Mouse (Mus musculus) small intestine, adult 2 months (tissue): ENCODE results near the gene Gm37240. TPM values are rescaled to one million over a fixed set of nuclear protein-coding genes. Genes with fewer than 3 reads are reported as not detected.

ENCODE experiments used
- H3K27ac ChIP-seq: fragments of 200-500 bp; 2 replicates; pipeline ENCODE4 v1.5.1; 2012; ENCODE audit warnings: low read depth, low read length, control low read depth, inconsistent platforms; ENCODE audit not compliant: insufficient read depth
- H3K27me3 ChIP-seq: fragments of 200-500 bp; 2 replicates; pipeline ENCODE4 v1.6.1; 2012; ENCODE audit warnings: mild to moderate bottlenecking, moderate library complexity, low read length, inconsistent platforms; ENCODE audit not compliant: control insufficient read depth, insufficient read depth
- H3K36me3 ChIP-seq: fragments of 200-500 bp; 2 replicates; pipeline ENCODE4 v1.6.1; 2012; ENCODE audit warnings: mild to moderate bottlenecking, low read length, control low read depth, inconsistent platforms; ENCODE audit not compliant: control insufficient read depth, insufficient read depth
- H3K4me1 ChIP-seq: fragments of 200-500 bp; 2 replicates; pipeline ENCODE4 v1.6.1; 2012; ENCODE audit warnings: low read length, inconsistent platforms, mixed read lengths; ENCODE audit not compliant: control insufficient read depth, insufficient read depth, insufficient read length
- H3K4me3 ChIP-seq: fragments of 200-500 bp; 2 replicates; pipeline ENCODE4 v1.5.1; 2012; ENCODE audit warnings: low read depth, mild to moderate bottlenecking, control low read depth, inconsistent platforms, low read length, moderate library complexity
- CTCF ChIP-seq: fragments of 200-500 bp; IDR thresholded peaks from 2 replicates; pipeline ENCODE4 v1.5.1; 2012; ENCODE audit warnings: low read depth, mild to moderate bottlenecking, control low read depth, inconsistent platforms, low read length, moderate library complexity, mixed read lengths; ENCODE audit not compliant: insufficient replicate concordance, insufficient read length; ENCODE audit errors: extremely low read depth
- POLR2A ChIP-seq: fragments of 200-500 bp; IDR thresholded peaks from 2 replicates; pipeline ENCODE4 v1.6.1; 2012; ENCODE audit warnings: low read depth, mild to moderate bottlenecking, control low read depth, inconsistent platforms, low read length, moderate library complexity
- WGBS: fragments of 180-500 bp; shearing (Covaris S2); methylation state at CpG from one replicate; pipeline ENCODE4 v1.1.7; 2018; 5-methylcytosine and 5-hydroxymethylcytosine counted together
- polyA plus RNA-seq: library from polyadenylated mRNA; depleted of rRNA; stranded (reverse); fragments of >200 nt; gene quantifications from 2 replicates; pipeline ENCODE4 v1.2.3, GENCODE M21; 2012

Gene Gm37240
- polyA plus RNA-seq, 1 experiment = 58.2 TPM

GRCm38 (mm10) chr3:85271491-85271890 lies 615.8 kb downstream of the Gm37240 start:
- H3K27ac ChIP-seq = no peak overlapping the region
- peaks cover 3% of the 10 kb centered on the region; the same call in 1 of the 2 replicates for H3K4me1 ChIP-seq
- 77% methylated on average over 2 of the region's 2 CpGs for WGBS
- H3K36me3 ChIP-seq = no peaks in the 10 kb centered on the region
- TF ChIP-seq CTCF (no peak), POLR2A (no peak)
- H3K27me3 ChIP-seq = no peaks in the 10 kb centered on the region
- H3K4me3 ChIP-seq = no peak overlapping the region

- Histone ChIP-seq H3K4me3 (no peak overlapping the region), H3K4me1 (no peaks in the 10 kb centered on the region), H3K27me3 (no peaks in the 10 kb centered on the region), H3K36me3 (no peaks in the 10 kb centered on the region), H3K27ac (no peak overlapping the region)
- TF ChIP-seq POLR2A = no peak
- no peak for TF ChIP-seq CTCF
- 77% methylated on average over 2 of the region's 2 CpGs for WGBS
Observed at GRCm38 (mm10) chr3:85264963-85265362, 622.4 kb downstream of the Gm37240 start.

GRCm38 (mm10) chr3:85264546-85264945 lies 622.8 kb downstream of the Gm37240 start:
- Histone ChIP-seq H3K4me3 (no peak overlapping the region), H3K36me3 (no peaks in the 10 kb centered on the region), H3K27ac (no peak overlapping the region), H3K27me3 (no peaks in the 10 kb centered on the region), H3K4me1 (no peaks in the 10 kb centered on the region)
- TF ChIP-seq CTCF = no peak
- no peak for TF ChIP-seq POLR2A
- WGBS = 33% methylated on average over 6 of the region's 6 CpGs

DNA sequence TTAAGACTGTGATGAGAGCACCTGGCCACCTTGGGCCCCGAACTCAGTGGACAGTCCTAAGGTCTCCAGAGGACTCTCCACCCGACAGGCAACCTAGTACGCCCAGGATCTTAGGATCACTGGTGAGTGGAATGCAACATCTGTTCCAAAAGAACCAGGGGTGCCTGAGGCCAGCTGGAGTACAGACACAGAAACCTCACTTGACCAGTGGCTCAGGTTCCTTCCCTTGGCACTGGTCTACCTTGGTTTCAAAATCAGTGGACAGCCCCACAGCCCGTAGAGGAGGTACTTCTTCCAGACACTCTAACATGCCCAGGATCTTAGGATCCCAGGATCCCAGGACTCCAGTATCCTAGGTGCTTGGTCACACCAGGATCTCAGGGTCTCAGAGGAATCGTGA lies 632.8 kb downstream of the Gm37240 start:
- no peaks in the 10 kb centered on the region for H3K36me3 ChIP-seq
- TF ChIP-seq POLR2A = no peak
- TF ChIP-seq CTCF = no peak
- no peaks in the 10 kb centered on the region for H3K4me1 ChIP-seq
- H3K27me3 ChIP-seq = no peaks in the 10 kb centered on the region
- WGBS = 84% methylated on average over 5 of the region's 5 CpGs
- H3K4me3 ChIP-seq = no peak overlapping the region
- H3K27ac ChIP-seq = no peak overlapping the region

DNA sequence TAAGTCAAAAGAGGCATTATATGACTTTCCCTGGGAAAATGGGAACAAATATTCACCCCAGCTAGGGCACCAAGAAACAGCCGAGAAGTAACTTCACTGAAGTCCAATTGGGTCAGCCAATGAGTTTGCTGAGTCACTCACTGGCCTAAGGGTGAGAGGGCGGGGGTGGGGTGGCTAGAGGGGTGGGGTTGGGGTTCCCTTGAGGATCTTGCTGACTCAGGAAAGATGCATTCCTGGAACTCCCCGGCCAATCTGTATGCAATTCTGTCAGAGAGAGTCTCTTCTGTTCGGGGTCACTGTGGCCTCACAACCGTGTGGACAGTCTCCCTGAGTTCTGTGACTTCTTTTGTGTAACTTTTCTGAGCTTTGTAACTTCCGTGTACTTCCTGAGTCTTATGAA lies 635.7 kb downstream of the Gm37240 start:
- Histone ChIP-seq H3K4me3 (no peak overlapping the region), H3K4me1 (no peaks in the 10 kb centered on the region), H3K27ac (no peak overlapping the region), H3K36me3 (no peaks in the 10 kb centered on the region), H3K27me3 (no peaks in the 10 kb centered on the region)
- TF ChIP-seq POLR2A = no peak
- no peak for TF ChIP-seq CTCF
- WGBS = 75% methylated on average over 6 of the region's 6 CpGs

DNA sequence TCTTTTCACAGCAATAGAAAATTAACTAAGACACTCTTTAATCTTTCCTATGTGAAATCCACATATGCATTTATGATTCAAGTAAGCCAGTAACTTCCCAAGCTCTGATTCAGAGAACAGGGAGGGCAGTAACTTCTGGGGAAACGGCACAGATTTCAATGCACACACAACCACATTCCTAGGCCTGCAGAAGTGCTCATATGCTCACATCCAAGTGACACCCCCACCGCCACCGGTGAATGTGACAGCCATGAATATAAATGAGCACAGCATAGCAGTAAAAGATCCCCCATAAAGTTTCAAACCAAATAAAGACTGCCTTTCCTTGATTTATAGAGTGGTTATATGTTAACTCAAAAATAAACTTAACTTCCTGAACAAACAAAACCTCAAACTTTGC lies 641.2 kb downstream of the Gm37240 start:
- no peaks in the 10 kb centered on the region for H3K36me3 ChIP-seq
- 24% methylated on average over 3 of the region's 3 CpGs for WGBS
- no peak overlapping the region for H3K27ac ChIP-seq
- H3K4me3 ChIP-seq = no peak overlapping the region
- no peaks in the 10 kb centered on the region for H3K27me3 ChIP-seq
- TF ChIP-seq POLR2A (no peak), CTCF (no peak)
- H3K4me1 ChIP-seq = no peaks in the 10 kb centered on the region

- 77% methylated on average over 3 of the region's 3 CpGs for WGBS
- no peaks in the 10 kb centered on the region for H3K36me3 ChIP-seq
- no peak overlapping the region for H3K4me3 ChIP-seq
- no peaks in the 10 kb centered on the region for H3K27me3 ChIP-seq
- no peaks in the 10 kb centered on the region for H3K4me1 ChIP-seq
- no peak overlapping the region for H3K27ac ChIP-seq
- TF ChIP-seq CTCF = no peak
- no peak for TF ChIP-seq POLR2A
Observed at GRCm38 (mm10) chr3:85236546-85236945, 650.8 kb downstream of the Gm37240 start.

DNA sequence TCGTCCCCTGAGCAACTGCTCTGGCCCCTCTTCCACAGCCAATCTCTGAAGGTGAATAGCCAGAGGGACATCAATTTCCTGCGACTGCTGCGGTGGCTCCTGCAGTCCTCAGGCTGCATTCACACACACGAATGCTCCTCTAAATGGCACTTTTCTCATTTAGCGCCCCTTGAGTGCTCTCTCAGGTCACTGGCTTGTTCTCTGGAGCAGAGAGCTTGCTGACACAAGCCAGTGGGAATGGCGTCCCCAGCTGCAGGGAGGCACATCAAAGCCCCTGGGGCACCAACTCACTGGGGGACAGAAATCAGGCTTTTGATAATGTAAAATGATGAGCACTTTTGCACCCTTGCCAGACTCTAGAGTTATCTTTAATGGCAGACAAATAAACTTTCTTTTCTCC lies 654.5 kb downstream of the Gm37240 start:
- H3K4me3 ChIP-seq = no peak overlapping the region
- H3K4me1 ChIP-seq = no peaks in the 10 kb centered on the region
- H3K27ac ChIP-seq = no peak overlapping the region
- TF ChIP-seq POLR2A = no peak
- TF ChIP-seq CTCF = no peak
- no peaks in the 10 kb centered on the region for H3K36me3 ChIP-seq
- no peaks in the 10 kb centered on the region for H3K27me3 ChIP-seq
- 75% methylated on average over 6 of the region's 6 CpGs for WGBS
